Mouse (Mus musculus) neural tube, embryonic 11.5 days (tissue): ENCODE measurements around the gene Tbcd. TPM values are rescaled to one million over a fixed set of nuclear protein-coding genes. Genes with fewer than 3 reads are reported as not detected.

Experiments
- ATAC-seq: fragments of 200-750 bp; cut with Nextera tagmentation; 2 replicates; pipeline ENCODE4 v1.8.0; 2017; ENCODE audit warnings: moderate number of reproducible peaks, mild to moderate bottlenecking, moderate TSS enrichment, moderate library complexity; ENCODE audit not compliant: insufficient read depth, low FRiP score, low TSS enrichment
- DNase-seq: peaks from one replicate; pipeline ENCODE4 v3.0.0-alpha.2; 2015; ENCODE audit warnings: low spot score
- H3K27ac ChIP-seq: fragments of 300-500 bp; sonication (generic); 2 replicates; pipeline ENCODE4 v1.5.1; 2014; ENCODE audit warnings: low read depth, mild to moderate bottlenecking, low read length
- H3K27me3 ChIP-seq: fragments of 300-500 bp; sonication (generic); 2 replicates; pipeline ENCODE4 v1.6.1; 2014; ENCODE audit warnings: mild to moderate bottlenecking, low read length, mixed read lengths; ENCODE audit not compliant: control insufficient read depth, insufficient read depth
- H3K36me3 ChIP-seq: fragments of 300-500 bp; sonication (generic); 2 replicates; pipeline ENCODE4 v1.6.1; 2014; ENCODE audit warnings: mild to moderate bottlenecking, low read length, moderate library complexity, mixed read lengths; ENCODE audit not compliant: control insufficient read depth, insufficient read depth
- H3K4me1 ChIP-seq: fragments of 300-500 bp; sonication (generic); 2 replicates; pipeline ENCODE4 v1.6.1; 2014; ENCODE audit warnings: low read length, mixed read lengths; ENCODE audit not compliant: control insufficient read depth, insufficient read depth
- H3K4me2 ChIP-seq: fragments of 300-500 bp; sonication (generic); 2 replicates; pipeline ENCODE4 v1.6.1; 2014; ENCODE audit warnings: low read depth, mild to moderate bottlenecking, moderate library complexity
- H3K4me3 ChIP-seq: fragments of 300-500 bp; sonication (generic); 2 replicates; pipeline ENCODE4 v1.5.1; 2014; ENCODE audit warnings: low read depth, low read length
- H3K9ac ChIP-seq: fragments of 300-500 bp; sonication (generic); 2 replicates; pipeline ENCODE4 v1.6.1; 2014; ENCODE audit warnings: mild to moderate bottlenecking, low read length
- H3K9me3 ChIP-seq: fragments of 300-500 bp; sonication (generic); 2 replicates; pipeline ENCODE4 v1.6.1; 2016; ENCODE audit warnings: low read length; ENCODE audit not compliant: control insufficient read depth
- WGBS: fragments of 180-500 bp; shearing (Covaris S2); extraction: QIAGEN DNeasy Blood & Tissue Kit; methylation state at CpG from one replicate; pipeline ENCODE4 v1.1.7; 2014; 5-methylcytosine and 5-hydroxymethylcytosine counted together
- polyA plus RNA-seq: library from polyadenylated mRNA; unstranded; fragments of >200 nt; fragmentation: Nextera tagmentation; extraction: Ambion mirVana; gene quantifications from 2 replicates; pipeline ENCODE4 v1.2.1, GENCODE M21; 2014

The Tbcd gene
- polyA plus RNA-seq, 1 experiment from 2014 or later = 51.6 TPM

DNA sequence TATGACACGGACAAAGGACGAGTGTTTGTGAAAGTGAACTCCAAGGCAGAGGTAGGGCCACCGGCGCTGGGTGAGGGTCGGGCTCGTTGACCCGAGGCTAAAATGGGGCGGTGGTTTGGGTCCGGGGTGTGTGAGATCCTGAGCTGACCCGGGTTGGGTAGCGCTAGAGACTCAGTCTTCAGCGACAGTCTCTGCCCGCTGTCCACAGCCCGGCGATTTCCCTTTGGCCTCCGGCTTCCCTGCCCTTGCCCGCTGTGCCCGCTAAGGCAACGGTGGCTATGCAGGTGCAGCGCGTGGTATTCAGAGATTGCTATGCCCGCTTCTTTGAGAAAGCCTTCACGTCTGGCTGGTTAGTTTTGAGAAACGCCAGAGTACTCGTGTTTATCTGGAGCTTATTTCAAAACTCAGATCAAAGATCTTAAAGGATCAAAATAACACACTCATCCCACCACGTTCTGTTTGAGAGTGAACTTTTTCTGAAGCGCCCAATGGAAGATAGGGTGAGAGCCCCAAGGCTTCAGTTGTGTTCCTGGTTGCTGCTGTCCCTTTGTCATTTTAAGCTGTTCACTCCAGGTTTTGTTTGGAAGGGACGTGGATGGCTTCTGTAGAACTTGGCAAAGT is 30.1 kb upstream of the Tbcd start:
- Histone ChIP-seq H3K27me3 (no peaks in the 10 kb centered on the region), H3K9me3 (no peaks in the 10 kb centered on the region), H3K9ac (peak overlapping the region; percentile 68), H3K4me2 (peak overlapping the region; percentile 78), H3K27ac (no peak overlapping the region), H3K4me3 (peak overlapping the region; percentile 72), H3K36me3 (no peaks in the 10 kb centered on the region), H3K4me1 (0 out of 2 replicates have a peak, but pooled peaks cover 3% of the 10 kb centered on the region)
- 1% methylated on average over 28 of the region's 28 CpGs for WGBS
- ATAC-seq (peak; percentile 69; the same call in 1 of the 2 replicates), DNase-seq (no peak)

- H3K27me3 ChIP-seq = no peaks in the 10 kb centered on the region
- no peak overlapping the region for H3K9ac ChIP-seq
- no peaks in the 10 kb centered on the region for H3K9me3 ChIP-seq
- no peak for DNase-seq
- H3K36me3 ChIP-seq = no peaks in the 10 kb centered on the region
- H3K4me2 ChIP-seq = no peak overlapping the region
- ATAC-seq = no peak
- no peak overlapping the region for H3K4me3 ChIP-seq
- no peak overlapping the region for H3K27ac ChIP-seq
- 0 out of 2 replicates have a peak, but pooled peaks cover 4% of the 10 kb centered on the region for H3K4me1 ChIP-seq
- 77% methylated on average over 4 of the region's 4 CpGs for WGBS
Observed at GRCm38 (mm10) chr11:121433397-121433796, 18.4 kb upstream of the Tbcd start.

GRCm38 (mm10) chr11:121434156-121435155 is 17.3 kb upstream of the Tbcd start, which contains the start of gene Fn3k:
Fn3k (plus strand) TSS chr11:121434913.
- ATAC-seq (peak; percentile 80), DNase-seq (peak; percentile 76)
- peak within 1 kb of the TSS; percentile 18; the same call in 1 of the 2 replicates for H3K9ac ChIP-seq
- no peaks in the 10 kb centered on the region for H3K9me3 ChIP-seq
- peak within 1 kb of the TSS; percentile 31 for H3K4me3 ChIP-seq
- no peaks in the 10 kb centered on the region for H3K27me3 ChIP-seq
- WGBS = 10% methylated on average over 30 of the region's 30 CpGs
- no peak within 1 kb of the TSS for H3K27ac ChIP-seq
- peak within 1 kb of the TSS; percentile 56 for H3K4me2 ChIP-seq
- 0 out of 2 replicates have a peak, but pooled peaks cover 4% of the 10 kb centered on the region for H3K4me1 ChIP-seq
- no peaks in the 10 kb centered on the region for H3K36me3 ChIP-seq

GRCm38 (mm10) chr11:121437236-121437635 is 14.5 kb upstream of the Tbcd start:
- H3K9me3 ChIP-seq = no peaks in the 10 kb centered on the region
- ATAC-seq (no peak), DNase-seq (no peak)
- H3K9ac ChIP-seq = no peak overlapping the region
- no peaks in the 10 kb centered on the region for H3K36me3 ChIP-seq
- H3K4me3 ChIP-seq = no peak overlapping the region
- 83% methylated on average over 5 of the region's 5 CpGs for WGBS
- no peak overlapping the region for H3K4me2 ChIP-seq
- H3K27me3 ChIP-seq = no peaks in the 10 kb centered on the region
- 0 out of 2 replicates have a peak, but pooled peaks cover 4% of the 10 kb centered on the region for H3K4me1 ChIP-seq
- H3K27ac ChIP-seq = no peak overlapping the region

DNA sequence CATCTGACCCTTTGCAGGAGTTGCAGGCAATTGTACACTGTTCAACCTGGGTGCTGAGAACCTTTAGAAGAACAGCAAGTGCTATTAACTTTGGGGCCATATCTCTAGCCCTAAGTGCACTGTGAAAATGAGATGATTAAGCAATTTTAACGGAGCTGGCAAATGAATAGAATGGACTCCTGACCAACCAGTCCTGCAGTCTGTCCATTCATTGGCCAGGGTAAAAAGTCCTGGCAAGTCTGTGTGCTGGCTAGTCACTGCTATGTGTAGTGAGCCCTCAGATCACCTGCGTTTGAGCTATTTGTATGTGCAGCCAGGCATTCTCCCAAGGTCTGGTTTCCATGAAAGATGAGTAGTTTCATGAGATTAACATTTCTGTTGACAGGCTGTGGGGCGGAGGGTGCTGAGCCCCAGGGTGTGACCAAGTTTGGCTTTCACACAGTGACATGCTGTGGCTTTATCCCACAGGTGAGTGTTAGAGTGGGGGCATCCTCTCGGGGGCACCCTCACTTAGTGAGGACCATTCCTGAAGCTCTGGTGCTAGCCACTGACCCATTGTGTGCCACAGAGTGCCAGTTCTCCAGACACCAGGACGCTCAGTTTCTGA is 12.0 kb upstream of the Tbcd start:
- H3K4me3 ChIP-seq = no peak overlapping the region

GRCm38 (mm10) chr11:121441653-121442052 is 10.1 kb upstream of the Tbcd start:
- no peak overlapping the region for H3K9ac ChIP-seq
- no peak for DNase-seq
- no peaks in the 10 kb centered on the region for H3K36me3 ChIP-seq
- no peak for ATAC-seq
- no peaks in the 10 kb centered on the region for H3K9me3 ChIP-seq
- H3K27ac ChIP-seq = no peak overlapping the region
- H3K4me3 ChIP-seq = no peak overlapping the region
- no peaks in the 10 kb centered on the region for H3K4me1 ChIP-seq
- no peaks in the 10 kb centered on the region for H3K27me3 ChIP-seq
- no peak overlapping the region for H3K4me2 ChIP-seq
- WGBS = 89% methylated on average over 4 of the region's 4 CpGs

More for the DNA sequence above, 12.0 kb upstream of the Tbcd start:
- no peaks in the 10 kb centered on the region for H3K27me3 ChIP-seq
- H3K36me3 ChIP-seq = no peaks in the 10 kb centered on the region
- no peak for ATAC-seq
- 74% methylated on average over 5 of the region's 5 CpGs for WGBS
- H3K27ac ChIP-seq = no peak overlapping the region
- H3K4me2 ChIP-seq = no peak overlapping the region
- no peak for DNase-seq
- H3K9ac ChIP-seq = no peak overlapping the region
- H3K4me1 ChIP-seq = 0 out of 2 replicates have a peak, but pooled peaks cover 3% of the 10 kb centered on the region
- H3K9me3 ChIP-seq = no peaks in the 10 kb centered on the region

DNA sequence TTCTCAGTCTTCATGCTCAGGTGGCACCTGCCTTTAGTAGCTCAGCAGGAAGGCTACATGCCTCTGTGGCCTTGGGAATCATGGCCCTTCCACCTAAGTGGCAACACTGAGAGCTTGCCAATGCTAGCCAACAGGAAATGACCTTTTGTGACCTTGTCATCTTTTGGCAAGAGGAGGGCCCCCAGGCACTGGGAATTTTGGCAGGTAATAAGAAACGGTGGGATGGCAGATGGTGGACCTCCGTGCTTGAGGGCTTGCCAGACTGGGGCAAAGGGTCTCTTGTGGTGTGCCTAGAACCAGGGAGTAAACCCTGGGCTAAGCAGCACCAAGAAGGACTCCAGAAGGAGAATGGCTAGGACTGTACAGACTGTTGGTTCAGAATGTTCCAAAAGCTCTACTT is 9.7 kb upstream of the Tbcd start:
- Histone ChIP-seq H3K4me3 (no peak overlapping the region), H3K4me2 (no peak overlapping the region), H3K9me3 (no peaks in the 10 kb centered on the region), H3K27ac (no peak overlapping the region), H3K9ac (no peak overlapping the region), H3K27me3 (no peaks in the 10 kb centered on the region), H3K36me3 (no peaks in the 10 kb centered on the region), H3K4me1 (no peaks in the 10 kb centered on the region)
- ATAC-seq (no peak), DNase-seq (no peak)
- 68% methylated on average over 2 of the region's 2 CpGs for WGBS

- Histone ChIP-seq H3K9me3 (no peaks in the 10 kb centered on the region), H3K4me1 (peaks cover 10% of the 10 kb centered on the region), H3K27ac (no peak overlapping the region), H3K27me3 (no peaks in the 10 kb centered on the region), H3K36me3 (no peaks in the 10 kb centered on the region), H3K4me3 (peak overlapping the region; percentile 69), H3K9ac (peak overlapping the region; percentile 35), H3K4me2 (peak overlapping the region; percentile 75)
- ATAC-seq (peak; percentile 35), DNase-seq (no peak)
- 19% methylated on average over 9 of the region's 9 CpGs for WGBS
Observed at GRCm38 (mm10) chr11:121451216-121451726, 478 bp upstream of the Tbcd start.
